ENCODE assay signal across 8 mouse cellular contexts in genomic region chr3:152114786-152115185, GRCm38 (mm10). TPM values are rescaled to one million over a fixed set of nuclear protein-coding genes. Genes with fewer than 3 reads are reported as not detected.
DNase-seq lines count a peak whose midpoint lies in the region; ATAC-seq and TF ChIP-seq lines count a peak whose summit lies in the region.

No protein-coding gene starts in this region.

- H3K36me3 ChIP-seq in ES-E14 (ENCODE audit: control insufficient read depth, insufficient read depth, low read length, poor library complexity, severe bottlenecking): no peaks in the 10 kb centered on the region
- no peaks in the 10 kb centered on the region for H3K36me3 ChIP-seq in hindbrain, embryonic 16.5 days (ENCODE audit: control insufficient read depth, insufficient read depth, low read length)
- H3K36me3 ChIP-seq in liver, embryonic 14.5 days (replicated peaks; ENCODE audit: control insufficient read depth, insufficient read depth, low read depth): no peaks in the 10 kb centered on the region

- H3K4me1 ChIP-seq in ES-E14 (ENCODE audit: control insufficient read depth in 2 of 2, insufficient read depth in 2 of 2, low read length in 2 of 2, poor library complexity in 1 of 2): peaks cover 3% of the 10 kb centered on the region in 2 experiments; a peak in 2 of 4 replicates
- H3K4me1 ChIP-seq in bone marrow macrophage, adult 2 months (ENCODE audit: control insufficient read depth, insufficient read depth, low read length): peaks cover 33% of the 10 kb centered on the region
- no peaks in the 10 kb centered on the region for H3K4me1 ChIP-seq in hindbrain, embryonic 16.5 days (ENCODE audit: control insufficient read depth, insufficient read depth, low read depth, low read length)
- H3K4me1 ChIP-seq in liver, embryonic 14.5 days (replicated peaks; ENCODE audit: control insufficient read depth in 2 of 2, insufficient read depth in 2 of 2, low read length in 1 of 2): peaks cover 30 to 35% of the 10 kb centered on the region in 2 experiments

- H3K4me2 ChIP-seq in hindbrain, embryonic 16.5 days (ENCODE audit: low read length): no peak overlapping the region
- peak overlapping the region; percentile 64 for H3K4me2 ChIP-seq in liver, embryonic 14.5 days (ENCODE audit: low read depth)

- H3K9me3 ChIP-seq in ES-E14 (ENCODE audit: control insufficient read depth, insufficient read depth, low read depth, low read length): no peaks in the 10 kb centered on the region
- H3K9me3 ChIP-seq in hindbrain, embryonic 16.5 days (ENCODE audit: control insufficient read depth, low read length): no peaks in the 10 kb centered on the region
- no peaks in the 10 kb centered on the region for H3K9me3 ChIP-seq in liver, embryonic 14.5 days (ENCODE audit: control insufficient read depth, low read length)

- in situ Hi-C loops in ES-E14 (cut with MboI; ENCODE audit: low sequenced_read_pairs in 2 of 2, unreplicated experiment in 2 of 2): loop anchor here in 1 of 2 experiments (10.0 kb wide), 1 partner anchor 90 kb away; no protein-coding TSS in a partner anchor

- H3K27me3 ChIP-seq in hindbrain, embryonic 16.5 days (replicated peaks; ENCODE audit: control insufficient read depth, insufficient read depth, low read length): no peaks in the 10 kb centered on the region
- no peaks in the 10 kb centered on the region; the same call in 1 of the 2 replicates for H3K27me3 ChIP-seq in liver, embryonic 14.5 days (ENCODE audit: control insufficient read depth, insufficient read depth, low read length)

- TF ChIP-seq CTCF in bone marrow macrophage, adult 2 months (IDR thresholded peaks at IDR 0.05; ENCODE audit: low read depth, low read length): no peak
- TF ChIP-seq CTCF in liver, embryonic 14.5 days (IDR thresholded peaks at IDR 0.05; ENCODE audit: low read depth): no peak

- DNase-seq in ES-E14 (ENCODE audit: low read depth, low spot score): peak; percentile 33
- DNase-seq in gastrocnemius, postnatal 10 days: peak; percentile 71
- DNase-seq in liver, embryonic 14.5 days (ENCODE audit: low read depth in 3 of 3, low spot score in 3 of 3): peak; percentile 69 to 89 (median 77)
- peak; percentile 5 to 25 for DNase-seq in natural killer cell, adult 2 months (ENCODE audit: low spot score in 2 of 2)
- no peak for DNase-seq in layer of hippocampus, adult 9-11 months
- DNase-seq in layer of hippocampus, adult 8-10 months (ENCODE audit: low spot score in 2 of 2): no peak

- no peak overlapping the region for H3K4me3 ChIP-seq in ES-E14 (ENCODE audit: insufficient read depth in 1 of 2, low read depth in 1 of 2, low read length in 2 of 2, poor library complexity in 1 of 2, severe bottlenecking in 1 of 2)
- H3K4me3 ChIP-seq in bone marrow macrophage, adult 2 months (ENCODE audit: insufficient read depth, low read length): no peak overlapping the region
- H3K4me3 ChIP-seq in hindbrain, embryonic 16.5 days (ENCODE audit: low read length): no peak overlapping the region
- H3K4me3 ChIP-seq in liver, embryonic 14.5 days (ENCODE audit: insufficient read depth in 1 of 2, low read depth in 2 of 2, low read length in 2 of 2): 0 out of 4 replicates have a peak overlapping the region, but pooled peaks of 1 of the 2 experiments have one; percentile 13

- peak; percentile 56 for ATAC-seq in hindbrain, embryonic 16.5 days
- peak; percentile 96 for ATAC-seq in liver, embryonic 14.5 days (ENCODE audit: insufficient read depth)

- no peak for TF ChIP-seq POLR2A in bone marrow macrophage, adult 2 months (IDR thresholded peaks at IDR 0.05; ENCODE audit: borderline replicate concordance, low read depth, low read length)

- 58% methylated on average over 10 of the region's 10 CpGs for WGBS in hindbrain, embryonic 16.5 days
- 6% methylated on average over 10 of the region's 10 CpGs for WGBS in liver, embryonic 14.5 days (ENCODE audit: insufficient replicate concordance)

- peak; percentile 65 for TF ChIP-seq EP300 in liver, embryonic 14.5 days (IDR thresholded peaks at IDR 0.05; ENCODE audit: low read depth)

- no peak overlapping the region for H3K27ac ChIP-seq in ES-E14 (ENCODE audit: insufficient read depth, low read depth, low read length, poor library complexity, severe bottlenecking)
- peak overlapping the region; percentile 38; the same call in 1 of the 2 replicates for H3K27ac ChIP-seq in bone marrow macrophage, adult 2 months (ENCODE audit: insufficient read depth, low read depth, low read length)
- no peak overlapping the region for H3K27ac ChIP-seq in hindbrain, embryonic 16.5 days (ENCODE audit: low read depth, low read length)
- H3K27ac ChIP-seq in liver, embryonic 14.5 days: peak overlapping the region; percentile 67

- H3K9ac ChIP-seq in ES-E14 (ENCODE audit: insufficient read depth, low read depth, low read length, poor library complexity, severe bottlenecking): no peak overlapping the region
- H3K9ac ChIP-seq in hindbrain, embryonic 16.5 days (ENCODE audit: low read depth, low read length): no peak overlapping the region
- H3K9ac ChIP-seq in liver, embryonic 14.5 days (replicated peaks): peak overlapping the region; percentile 65

TF ChIP-seq in ES-E14, 5 proteins besides CTCF, POLR2A, EP300 and RAD21:
- no peak for TF ChIP-seq CHD2 (IDR thresholded peaks at IDR 0.05; ENCODE audit: low read depth, low read length)
- no peak for TF ChIP-seq HCFC1 (IDR thresholded peaks at IDR 0.05; ENCODE audit: borderline replicate concordance, insufficient read depth, low read length)
- TF ChIP-seq MAFK (IDR thresholded peaks at IDR 0.05; ENCODE audit: insufficient read depth, low read depth, low read length): peak; percentile 48; the same call in 1 of the 2 replicates
- no peak for TF ChIP-seq ZNF384 (IDR thresholded peaks at IDR 0.05; ENCODE audit: low read depth, low read length)
TF ChIP-seq in ES-E14: peak in this region for 1.

RNA-seq across cellular contexts. Expression of gene Gipc2, which starts 51.2 kb away (rescaled TPM):
- 0.76 and 0.95 TPM in 2 replicates for total RNA-seq in ES-E14 (2012; rRNA removed)
- polyA plus RNA-seq in bone marrow macrophage, adult 2 months (2012; ENCODE audit: insufficient read depth, insufficient read length, missing spikeins): 1.2 TPM in 1 of 2 replicates, not detected in the other
- 1 to 10 TPM in 1 of 2 experiments, under 1 TPM in 1; 0.96 to 1.4 TPM for total RNA-seq in gastrocnemius, postnatal 10 days (2021)
- 9.7 and 11.9 TPM in 2 replicates for polyA plus RNA-seq in hindbrain, embryonic 16.5 days (2015; fragmentation: Nextera tagmentation; extraction: Ambion mirVana)
- polyA plus RNA-seq in liver, embryonic 14.5 days (2012; rRNA removed): 5.1 and 7.7 TPM in 2 replicates
- polyA plus RNA-seq in liver, embryonic 14.5 days (2014; fragmentation: Nextera tagmentation; extraction: Ambion mirVana): 16.9 and 17.8 TPM in 2 replicates
- 1 to 10 TPM in 3 of 4 experiments, under 1 TPM in 1; 0.68 to 1.9 (median 1.5) TPM for total RNA-seq in layer of hippocampus, adult 8-10 months (2022)

Comparison
In these comparisons a context has a peak if more than half of its experiments do, and no peak if none do; other contexts are left out.
1. DNase-seq: peak in ES-E14 (single experiment), gastrocnemius, postnatal 10 days (single experiment), liver, embryonic 14.5 days (3 of 3) and natural killer cell, adult 2 months (2 of 2); none in layer of hippocampus, adult 9-11 months (single experiment) and layer of hippocampus, adult 8-10 months (0 of 2).
2. H3K27ac ChIP-seq: peak in bone marrow macrophage, adult 2 months (single experiment) and liver, embryonic 14.5 days (single experiment); none in ES-E14 (single experiment) and hindbrain, embryonic 16.5 days (single experiment).